Mouse (Mus musculus) forelimb bud, embryonic 11.5 days (tissue): ENCODE measurements at regions not wholly inside any gene's neighbourhood (a gene's known extent, or its start where the extent isn't known, plus 50 kb on each side); places are given as distances from the start of the nearest gene placed in this dataset.
A peak's percentile ranks its signal among the peaks of the same experiment; 100 is the strongest.

ENCODE experiments used
- DNase-seq: peaks from one replicate; pipeline ENCODE4 v3.0.0-alpha.2; 2012; ENCODE audit warnings: low read depth, low spot score

DNA sequence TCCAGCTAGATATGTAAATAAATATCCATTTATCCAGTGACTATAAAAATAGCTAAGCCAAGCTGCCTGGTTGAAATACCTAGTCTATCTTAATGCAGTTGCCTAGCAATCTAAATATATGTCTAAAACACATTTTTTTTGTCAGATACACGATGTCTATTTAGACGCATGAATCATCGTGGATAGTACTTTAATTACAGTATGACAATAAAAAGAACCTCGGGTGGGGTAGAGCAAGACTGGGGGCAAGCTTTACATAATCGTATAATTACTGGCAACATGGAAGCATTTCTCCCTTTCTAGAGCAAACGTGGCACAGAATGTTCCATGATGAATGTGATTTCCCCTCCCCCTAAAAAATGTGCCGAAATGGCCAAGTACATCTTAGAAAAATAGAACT, 180.4 kb downstream of the Gm19935 start:
- no peak for DNase-seq

DNA sequence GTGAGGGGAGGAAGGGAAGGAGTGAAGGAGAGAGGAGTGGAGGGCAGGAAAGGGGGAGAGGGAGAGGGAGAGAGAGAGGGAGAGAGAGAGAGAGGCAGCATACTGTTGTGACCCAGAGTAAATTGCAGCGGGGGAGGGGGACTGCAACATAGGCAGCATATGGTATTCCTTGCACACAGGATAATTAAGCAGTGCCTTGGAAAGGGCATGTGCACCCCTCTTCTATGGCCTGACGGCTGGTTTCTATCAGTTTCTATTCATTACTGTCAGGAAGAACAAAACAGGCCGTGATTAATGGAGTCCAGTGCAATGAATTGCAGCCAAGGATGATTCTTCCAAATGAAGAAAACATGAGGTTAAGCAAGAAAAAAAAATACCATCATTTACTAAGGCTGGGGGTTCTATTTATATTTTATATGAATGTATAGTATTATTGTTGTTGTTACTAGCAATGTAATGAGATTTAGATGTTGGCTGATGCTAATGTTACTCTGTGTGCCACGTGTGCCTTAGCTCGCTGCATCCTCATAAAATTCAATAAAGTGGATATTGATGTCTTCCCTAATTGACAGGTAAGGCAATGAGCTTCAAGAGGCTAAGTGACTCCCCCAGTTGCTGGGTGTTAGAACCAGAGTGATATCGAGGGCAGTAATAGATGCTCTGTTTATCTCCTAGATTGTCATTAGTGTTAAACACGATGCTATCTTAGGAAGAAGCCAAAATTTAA, 181.3 kb downstream of the Gm19935 start:
- DNase-seq = peak; percentile 54

DNA sequence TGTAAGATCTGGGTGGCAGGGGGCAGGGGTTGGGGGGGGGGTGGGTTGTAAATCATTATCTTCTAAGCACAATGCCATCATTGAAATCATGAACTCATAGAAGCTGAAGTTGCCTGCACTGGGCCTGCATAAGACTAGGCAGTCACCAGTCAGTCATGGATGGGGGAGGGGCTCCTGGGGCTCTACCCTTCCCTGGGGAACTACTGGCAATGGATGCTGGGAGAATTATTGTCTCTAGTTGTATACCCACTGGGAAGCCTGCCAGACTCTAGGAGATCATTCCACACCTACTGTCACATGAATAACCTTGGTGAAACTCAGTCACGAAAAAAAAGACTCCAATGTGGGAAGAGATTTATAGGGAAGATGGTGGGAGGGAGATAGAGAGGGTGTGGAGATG, 186.4 kb downstream of the Gm19935 start:
- DNase-seq = no peak

DNA sequence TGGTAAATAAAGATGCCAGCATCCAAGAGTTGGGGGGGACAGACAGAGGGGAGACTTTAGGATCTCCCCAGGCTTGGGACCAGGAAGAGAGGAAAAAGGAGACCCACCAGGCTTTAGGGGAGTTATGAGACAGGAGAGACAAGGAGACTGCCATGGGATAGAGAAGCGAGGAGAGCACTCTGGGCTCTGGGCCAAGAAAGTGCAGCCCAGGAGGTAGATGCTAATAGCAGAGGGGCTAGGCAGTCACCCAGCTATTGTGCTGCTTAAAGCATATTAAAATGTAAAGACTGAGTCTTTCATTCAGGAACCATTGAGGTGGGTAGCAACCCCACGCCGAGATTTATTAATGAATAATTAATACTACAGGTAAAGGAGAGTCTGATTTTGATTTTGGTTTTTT, 208.8 kb downstream of the Gm19935 start:
- no peak for DNase-seq

DNA sequence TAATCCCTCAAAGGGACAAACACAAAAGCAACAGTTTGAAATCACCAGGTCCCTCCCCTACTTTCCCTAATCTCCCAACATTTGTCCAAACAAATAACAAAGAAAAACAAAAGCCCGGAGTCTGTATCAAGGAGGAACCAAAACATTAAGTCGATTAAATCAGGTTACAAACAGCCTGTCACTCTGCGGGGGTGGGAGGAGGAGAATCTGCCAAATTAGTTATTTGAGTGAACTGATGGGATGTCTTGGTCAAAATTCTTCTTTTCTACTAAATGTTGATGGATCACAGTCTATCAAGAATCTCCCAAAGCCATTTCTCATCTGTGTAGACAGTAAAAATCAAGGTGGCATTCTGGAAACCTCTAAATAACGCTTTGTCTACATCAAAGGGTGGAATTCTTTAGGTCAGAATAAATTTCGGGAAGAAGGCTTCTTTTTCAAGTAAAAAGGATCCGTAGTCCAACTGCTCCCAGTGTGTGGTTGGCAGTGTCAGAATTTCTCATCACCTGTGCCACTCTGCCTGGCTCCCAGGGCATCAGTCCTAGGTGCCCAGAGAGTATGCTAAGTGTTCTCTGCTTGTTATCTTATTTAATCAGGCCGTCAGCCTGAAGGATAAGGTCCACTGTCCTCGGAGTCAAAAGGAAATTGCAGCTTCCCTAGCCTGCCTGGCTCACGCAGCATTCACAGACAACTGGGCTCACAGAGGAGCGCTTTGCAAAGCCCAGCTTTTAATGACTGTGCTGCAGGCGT, 216.1 kb downstream of the Gm19935 start:
- no peak for DNase-seq

DNA sequence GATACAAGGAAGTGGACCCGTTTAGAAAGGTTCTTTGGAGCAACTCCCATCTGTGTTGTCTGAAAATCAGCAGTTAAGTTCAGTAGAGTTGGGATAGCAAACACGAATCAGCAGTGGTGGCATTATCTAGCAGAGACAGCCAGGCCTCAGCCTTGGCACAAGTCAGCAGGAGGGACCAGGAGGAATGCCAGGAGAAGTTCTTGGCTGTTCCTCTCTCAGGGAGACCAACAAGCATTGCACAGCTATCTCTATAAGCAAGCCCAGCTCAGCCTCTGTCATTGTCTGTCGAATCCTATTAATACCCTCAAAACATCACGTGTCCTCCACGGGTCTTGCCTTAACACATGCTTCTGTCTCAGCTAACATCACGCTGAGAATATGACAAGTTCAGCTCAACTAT, 219.8 kb downstream of the Gm19935 start:
- no peak for DNase-seq

DNA sequence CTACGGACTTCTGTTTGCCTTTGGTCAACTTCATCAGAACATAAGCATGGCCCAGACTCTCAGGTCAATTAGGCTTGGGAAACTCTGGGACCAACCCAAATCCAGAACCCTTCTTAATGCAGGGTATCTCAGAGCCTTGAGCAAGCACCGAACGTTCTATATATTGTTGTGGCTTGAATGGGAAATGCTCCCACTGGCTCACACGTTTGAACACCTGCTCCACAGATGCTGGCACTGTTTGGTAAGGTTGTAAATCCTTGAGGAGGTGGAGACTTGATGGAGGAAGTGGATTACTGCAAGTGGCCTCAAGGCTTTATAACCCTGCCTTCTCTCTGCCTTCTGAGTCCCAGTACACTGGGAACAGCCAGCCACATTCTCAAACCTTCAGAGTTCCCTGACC, 231.3 kb upstream of the Tox3 start:
- no peak for DNase-seq

DNA sequence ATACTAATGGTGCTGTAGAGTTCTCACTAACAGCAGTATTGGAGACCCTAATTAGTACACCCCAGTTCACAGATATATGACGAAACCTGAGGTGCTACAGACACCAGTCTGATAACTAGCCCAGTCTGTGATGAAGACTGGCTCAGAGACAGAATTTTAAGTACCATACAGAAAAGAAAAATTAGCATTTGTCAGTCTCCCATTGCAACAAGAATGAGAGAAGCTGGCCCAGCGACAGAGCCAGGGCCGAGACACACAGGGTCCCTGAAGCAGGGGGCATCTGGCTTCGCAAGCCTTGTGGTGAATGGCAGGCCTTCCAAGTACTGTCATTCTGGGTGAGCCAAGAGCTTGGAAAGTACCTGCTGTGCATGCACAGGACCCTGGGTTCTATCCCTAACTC, 228.8 kb upstream of the Tox3 start:
- no peak for DNase-seq

DNA sequence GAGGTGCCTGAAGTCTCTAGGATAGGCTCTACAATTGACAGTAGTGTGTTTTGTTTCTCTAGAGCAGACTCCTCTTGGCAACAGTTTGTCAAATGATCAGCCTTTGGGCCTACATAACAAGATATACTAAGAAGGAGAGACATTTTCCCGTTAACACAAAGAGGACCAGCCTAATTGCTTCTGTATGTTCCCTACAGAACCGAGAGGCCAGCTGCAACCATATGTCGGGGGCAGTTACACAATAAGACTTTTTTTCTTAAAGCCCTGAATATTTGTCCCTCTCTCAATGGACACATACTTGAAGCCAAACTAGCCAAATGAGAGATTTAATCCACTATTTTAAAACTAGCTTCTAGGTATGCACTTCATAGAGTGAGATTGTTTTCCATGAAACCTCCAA, 226.5 kb upstream of the Tox3 start:
- DNase-seq = no peak

DNA sequence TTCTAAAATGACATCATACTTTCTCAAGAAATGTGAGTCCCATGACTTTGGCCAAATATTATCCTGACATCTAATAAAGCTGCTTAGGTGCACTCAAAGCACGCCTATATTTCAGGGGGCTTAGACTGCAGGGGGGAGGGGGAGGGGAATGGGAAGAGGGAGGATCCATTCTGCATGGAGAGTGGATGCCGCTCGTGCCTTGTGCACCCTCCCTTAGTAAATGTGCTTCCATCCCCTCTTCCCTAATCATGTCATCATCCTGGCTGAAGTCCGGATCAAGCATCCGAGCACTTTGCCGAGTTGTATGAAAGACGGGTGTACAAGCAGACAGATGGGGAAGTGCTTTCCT, 207.9 kb upstream of the Tox3 start:
- no peak for DNase-seq

DNA sequence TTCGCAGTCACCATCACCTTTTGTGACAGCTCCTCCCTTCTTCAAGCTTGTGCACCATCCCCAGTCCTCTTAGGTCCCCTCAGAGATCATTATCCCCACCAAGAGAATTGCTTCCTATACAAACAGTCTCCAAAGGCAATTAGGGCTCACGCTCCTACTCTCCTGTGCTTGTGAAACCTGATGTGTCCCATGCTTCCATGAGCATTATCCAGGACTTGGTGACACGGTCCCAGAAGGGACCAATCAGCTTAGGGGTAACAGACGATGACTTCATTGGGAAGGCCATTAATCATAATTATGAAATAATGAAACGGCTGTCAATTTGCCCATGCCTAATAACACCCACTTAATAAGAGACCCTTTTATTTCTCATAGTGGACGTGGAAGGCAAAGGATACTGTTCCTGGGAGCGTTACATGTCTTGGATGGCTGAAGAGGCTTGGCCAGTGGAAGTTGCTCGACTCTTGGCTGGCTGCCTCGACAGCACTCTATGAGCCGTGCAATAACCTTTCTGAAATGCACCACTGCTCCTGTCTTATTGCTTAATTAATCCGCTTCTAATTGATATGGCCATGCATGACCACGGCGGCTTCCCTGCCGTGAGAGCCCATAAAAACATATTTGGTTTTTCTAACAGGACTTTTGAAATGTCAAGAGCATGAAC, 207.4 kb upstream of the Tox3 start:
- DNase-seq = no peak

DNA sequence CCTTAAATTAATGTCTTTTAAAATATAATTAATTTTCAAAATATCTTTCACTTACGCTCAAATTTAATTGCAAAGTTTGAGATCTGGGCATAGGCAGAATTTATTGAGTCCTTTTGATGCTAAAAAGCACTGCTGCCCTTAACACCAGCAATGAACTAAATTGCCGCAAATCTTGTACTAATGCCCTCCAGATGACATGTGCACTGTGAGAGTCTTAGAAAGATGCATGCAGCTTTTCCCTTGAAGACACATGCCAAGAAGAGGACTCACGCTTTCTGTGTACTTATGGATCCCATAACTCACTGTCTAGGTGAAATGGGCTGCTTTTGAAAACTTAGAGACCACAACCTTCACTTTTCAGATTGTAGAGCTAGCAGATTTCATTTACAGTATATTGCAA, 199.1 kb upstream of the Tox3 start:
- peak; percentile 52 for DNase-seq

DNA sequence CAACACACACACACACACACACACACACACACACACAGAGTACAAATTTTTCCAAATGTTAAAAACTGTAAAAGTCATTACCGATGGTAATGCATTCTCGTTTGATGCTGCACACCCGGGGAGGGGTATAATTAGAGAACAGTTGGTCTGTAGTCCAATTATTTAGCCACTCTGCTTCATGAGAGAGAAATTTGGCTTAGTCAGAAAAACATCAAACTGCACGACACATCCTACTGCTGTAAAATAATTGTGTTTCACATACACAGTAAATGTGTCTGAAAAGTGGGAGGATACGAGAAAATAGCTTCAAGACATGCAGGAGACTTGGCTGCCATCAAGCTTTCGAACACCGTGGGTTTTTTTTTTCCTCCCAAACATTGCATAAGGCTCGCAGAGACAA, 194.5 kb upstream of the Tox3 start:
- no peak for DNase-seq

DNA sequence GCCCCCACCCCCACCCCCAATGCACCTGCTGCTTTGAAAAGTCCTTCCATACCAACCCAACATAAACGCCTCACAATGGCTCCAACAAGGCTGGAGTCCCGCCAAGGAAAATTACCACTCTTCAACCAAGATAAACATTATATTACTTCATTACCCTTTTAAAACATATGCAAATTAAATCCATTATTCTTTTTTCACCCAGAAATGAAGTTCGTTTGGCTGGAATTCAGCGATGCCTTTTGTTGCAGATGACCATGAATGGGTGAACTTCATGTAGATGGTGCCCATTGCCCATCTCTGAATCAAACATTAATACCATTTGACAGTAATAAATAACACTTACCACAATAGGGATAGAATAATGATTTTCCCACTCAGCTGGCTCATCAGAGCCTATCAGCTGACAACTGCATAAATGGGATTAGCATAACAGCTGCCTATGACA, 188.1 kb upstream of the Tox3 start:
- no peak for DNase-seq

DNA sequence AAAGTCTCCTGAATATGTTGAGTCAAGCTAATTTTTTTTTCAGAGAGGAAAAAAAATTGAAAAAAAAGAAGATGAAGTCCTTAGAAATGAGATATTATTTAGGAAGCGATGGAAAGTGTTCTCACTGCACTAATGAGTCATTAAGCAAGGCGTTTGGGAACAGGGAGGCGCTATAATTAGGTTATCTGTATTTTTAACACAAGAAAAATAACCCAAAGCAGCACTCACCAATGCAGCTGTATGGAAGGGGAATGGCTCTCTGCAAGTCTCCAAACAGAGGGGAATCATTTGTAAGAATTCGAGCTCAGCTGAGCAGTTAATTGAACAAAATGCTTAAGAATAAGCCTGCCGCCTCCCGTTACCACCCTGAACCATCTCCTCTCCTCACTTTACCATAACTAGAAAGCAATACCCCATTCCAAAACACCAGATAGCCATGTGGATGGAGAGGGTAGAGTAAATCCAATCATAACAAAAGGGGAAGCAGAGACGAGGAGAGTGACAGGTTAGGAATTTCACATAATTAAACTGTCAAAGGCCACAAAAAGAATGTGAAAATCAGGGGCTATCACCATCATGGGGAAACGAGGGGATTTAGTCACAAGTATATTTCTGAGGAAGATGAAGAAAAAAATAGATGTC, 187.5 kb upstream of the Tox3 start:
- DNase-seq = no peak

DNA sequence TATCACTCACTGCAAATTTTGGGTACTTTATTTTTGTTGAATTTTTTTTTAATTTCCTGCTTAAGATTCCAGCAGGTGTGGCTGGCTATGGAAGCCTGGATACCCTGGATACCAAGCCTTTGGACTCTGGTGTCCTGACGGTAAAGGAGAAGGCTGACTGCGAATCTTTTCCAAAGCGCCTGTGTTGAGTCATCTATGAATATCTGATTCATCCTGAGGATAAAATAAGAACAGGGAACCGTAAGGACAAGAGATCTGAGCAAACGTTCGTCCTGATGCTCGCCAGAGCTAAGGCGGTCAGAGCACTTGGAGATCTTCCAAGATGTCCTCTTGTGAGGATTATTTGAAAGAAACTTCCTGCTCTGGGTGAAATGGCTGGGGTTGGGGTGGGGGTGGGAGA, 173.2 kb upstream of the Tox3 start:
- DNase-seq = no peak

DNA sequence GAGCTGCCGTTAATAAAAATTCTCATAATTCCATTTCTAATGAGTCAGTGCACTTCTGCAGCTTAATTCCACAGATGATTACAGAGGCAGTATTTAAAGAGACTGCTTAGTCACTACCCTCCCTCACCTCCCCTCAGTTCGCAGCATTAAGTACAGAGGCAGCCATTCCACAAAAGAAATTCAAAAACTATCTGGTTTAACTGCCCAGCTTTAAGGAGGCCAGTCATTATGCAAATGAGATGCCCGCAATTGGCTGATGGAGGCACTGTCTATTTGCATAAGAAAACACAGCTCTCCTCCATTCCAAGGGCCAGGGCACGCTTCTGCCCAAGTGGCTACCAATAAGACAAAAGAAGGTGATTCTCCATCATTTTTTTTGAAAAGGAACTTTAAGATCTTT, 172.0 kb upstream of the Tox3 start:
- no peak for DNase-seq

DNA sequence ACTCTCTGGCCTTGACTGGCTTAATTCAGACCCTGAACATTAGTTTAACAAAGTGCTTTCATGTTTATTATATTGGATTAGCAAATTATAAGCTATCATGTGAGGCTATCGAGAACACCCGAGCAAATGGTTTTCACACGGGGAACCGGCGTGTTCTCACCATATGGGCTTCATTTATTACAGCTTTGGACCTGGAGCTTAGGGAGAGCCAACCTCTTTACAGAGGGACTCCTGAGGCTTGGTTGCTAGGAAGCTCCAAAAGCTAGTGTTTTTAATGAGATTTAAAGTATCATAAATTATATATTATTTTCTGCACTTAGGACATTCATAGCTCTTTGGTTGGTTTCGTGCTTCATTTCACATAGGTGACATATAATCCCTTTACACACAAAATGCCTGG, 171.4 kb upstream of the Tox3 start:
- no peak for DNase-seq

DNA sequence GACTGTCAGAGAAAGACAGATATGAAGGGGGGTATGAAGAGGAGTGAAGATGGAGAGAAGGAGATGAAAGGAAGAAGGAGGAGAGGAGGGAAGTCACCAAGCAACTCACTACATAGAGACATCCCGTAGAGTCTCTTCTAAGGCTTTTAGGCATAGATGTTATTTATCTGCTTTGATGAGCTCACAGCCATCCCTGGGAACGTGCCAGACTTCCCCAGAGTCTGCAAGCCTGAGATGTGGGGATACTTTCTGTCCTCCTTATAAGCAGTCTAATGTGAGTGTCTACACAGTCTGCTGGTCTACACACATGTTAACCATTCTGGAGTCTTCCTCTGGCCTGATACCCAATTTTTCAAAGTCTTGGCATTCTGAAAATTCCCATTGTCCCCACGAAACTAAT, 166.0 kb upstream of the Tox3 start:
- DNase-seq = no peak

DNA sequence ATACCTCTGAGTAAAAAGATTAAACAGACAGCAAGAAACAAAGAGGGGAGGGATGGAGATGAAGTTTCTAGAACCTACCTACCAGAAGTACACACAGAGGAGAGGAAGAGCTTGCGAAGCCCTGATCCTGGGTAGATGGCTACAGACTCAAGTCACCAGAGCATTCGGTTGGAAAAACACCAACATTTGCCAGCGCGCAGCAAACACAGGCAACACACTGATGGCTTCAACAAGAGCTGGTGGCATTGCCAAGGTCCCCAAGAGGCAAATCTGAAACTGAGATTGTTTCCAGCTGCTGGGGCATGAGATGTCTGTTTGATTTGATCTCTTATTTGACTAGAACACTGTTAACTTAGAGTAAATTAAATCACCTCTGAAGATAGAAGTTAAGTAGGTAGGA, 165.5 kb upstream of the Tox3 start:
- DNase-seq = no peak

DNA sequence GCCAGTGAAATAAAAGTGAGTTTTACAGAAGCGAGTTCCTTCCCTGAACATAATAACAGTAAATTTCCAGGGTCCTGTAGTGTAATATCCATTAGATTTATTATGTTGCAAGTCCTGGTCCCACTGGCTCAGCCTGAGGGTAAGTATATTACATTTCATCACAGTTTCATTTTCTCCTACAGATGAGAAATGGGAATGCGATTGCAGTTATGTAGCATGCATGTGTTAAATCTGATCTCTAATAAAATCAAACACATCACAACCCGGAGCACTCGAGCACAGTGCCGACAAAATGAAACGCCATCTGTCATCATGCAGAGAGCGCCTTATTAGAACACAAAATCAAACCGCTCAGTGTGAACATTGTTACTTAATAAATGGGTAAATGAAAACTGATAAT, 165.0 kb upstream of the Tox3 start:
- DNase-seq = no peak

DNA sequence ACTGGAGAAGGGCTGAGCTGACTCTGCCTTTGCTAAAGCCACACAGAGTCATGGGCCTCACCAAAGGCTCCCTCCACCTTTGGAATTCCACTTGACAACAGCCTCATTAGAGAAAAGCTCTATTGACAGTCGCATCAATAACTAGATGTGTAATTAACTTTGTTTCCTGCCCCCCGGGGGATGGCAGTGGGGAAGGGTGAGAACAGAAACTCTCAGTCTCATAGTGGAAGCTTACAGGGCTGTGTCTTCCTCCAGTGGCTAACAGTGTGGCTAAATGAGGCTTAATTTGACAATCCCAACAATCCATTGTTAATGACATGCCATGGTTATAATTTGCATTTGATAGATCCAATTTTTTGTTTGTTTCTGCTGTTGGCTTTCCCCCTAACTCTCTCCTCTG, 164.5 kb upstream of the Tox3 start:
- no peak for DNase-seq

DNA sequence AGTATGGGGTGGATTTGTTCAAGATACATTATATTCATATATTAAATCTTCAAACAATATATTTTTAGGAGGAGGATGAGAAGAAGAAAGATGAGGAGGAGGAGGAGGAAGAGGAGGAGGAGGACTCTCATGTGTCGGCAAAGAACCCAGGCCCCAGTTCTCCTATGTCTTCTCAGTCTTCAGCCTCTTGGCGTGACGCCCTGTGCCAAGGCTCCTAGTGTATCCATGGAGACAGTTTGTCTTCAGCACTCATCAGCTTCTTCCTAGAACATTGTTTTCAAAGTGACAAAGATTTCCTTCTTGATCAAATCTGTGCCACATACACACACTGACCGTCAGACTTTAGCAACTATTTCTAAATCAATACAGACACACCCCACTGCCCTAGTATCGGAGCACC, 156.4 kb upstream of the Tox3 start:
- no peak for DNase-seq
